Mouse (Mus musculus): ENCODE results near the gene Oprd1.

The Oprd1 gene

GRCm38 (mm10) chr4:132144080-132144841 lies at the start of gene Oprd1:
Gene Oprd1 (minus strand): TSS chr4:132144486.
- in situ Hi-C loops (cut with MboI; ENCODE audit: low pct_unique_long_range_greater_than_20kb in 1 of 2, low sequenced_read_pairs in 2 of 2, unreplicated experiment in 1 of 2), result no loop called here

- in situ Hi-C loops (cut with MboI; ENCODE audit: low pct_unique_long_range_greater_than_20kb in 1 of 2, low sequenced_read_pairs in 2 of 2, unreplicated experiment in 1 of 2), result no loop called here
Observed at GRCm38 (mm10) chr4:132187826-132188401, 43.6 kb upstream of the Oprd1 start.

GRCm38 (mm10) chr4:132183162-132183561 lies 38.9 kb upstream of the Oprd1 start:
- in situ Hi-C loops (cut with MboI; ENCODE audit: low pct_unique_long_range_greater_than_20kb in 1 of 2, low sequenced_read_pairs in 2 of 2, unreplicated experiment in 1 of 2), result no loop called here

- in situ Hi-C loops (cut with MboI; ENCODE audit: low pct_unique_long_range_greater_than_20kb in 1 of 2, low sequenced_read_pairs in 2 of 2, unreplicated experiment in 1 of 2), result no loop called here
Observed at GRCm38 (mm10) chr4:132181721-132182658, 37.7 kb upstream of the Oprd1 start.

- in situ Hi-C loops (cut with MboI; ENCODE audit: low pct_unique_long_range_greater_than_20kb in 1 of 2, low sequenced_read_pairs in 2 of 2, unreplicated experiment in 1 of 2), result no loop called here
Observed at GRCm38 (mm10) chr4:132180710-132181109, 36.4 kb upstream of the Oprd1 start.

- in situ Hi-C loops (cut with MboI; ENCODE audit: low pct_unique_long_range_greater_than_20kb in 1 of 2, low sequenced_read_pairs in 2 of 2, unreplicated experiment in 1 of 2), result loop anchor here in 1 of 2 experiments (10.0 kb wide), 1 partner anchor 84 kb away; no protein-coding TSS in a partner anchor
Observed at GRCm38 (mm10) chr4:132178630-132179059, 34.4 kb upstream of the Oprd1 start.

GRCm38 (mm10) chr4:132176474-132176873 lies 32.2 kb upstream of the Oprd1 start:
- in situ Hi-C loops (cut with MboI; ENCODE audit: low pct_unique_long_range_greater_than_20kb in 1 of 2, low sequenced_read_pairs in 2 of 2, unreplicated experiment in 1 of 2), result loop anchor here in 1 of 2 experiments (10.0 kb wide), 1 partner anchor 82 kb away; no protein-coding TSS in a partner anchor

GRCm38 (mm10) chr4:132170891-132171290 lies 26.6 kb upstream of the Oprd1 start:
- in situ Hi-C loops (cut with MboI; ENCODE audit: low pct_unique_long_range_greater_than_20kb in 1 of 2, low sequenced_read_pairs in 2 of 2, unreplicated experiment in 1 of 2), result loop anchor here (5.0 to 10.0 kb wide), 2 partner anchors 76 to 79 kb away; no protein-coding TSS in a partner anchor

GRCm38 (mm10) chr4:132169761-132170160 lies 25.5 kb upstream of the Oprd1 start:
- in situ Hi-C loops (cut with MboI; ENCODE audit: low pct_unique_long_range_greater_than_20kb in 1 of 2, low sequenced_read_pairs in 2 of 2, unreplicated experiment in 1 of 2), result loop anchor here (5.0 to 10.0 kb wide), 2 partner anchors 75 to 77 kb away; no protein-coding TSS in a partner anchor

- in situ Hi-C loops (cut with MboI; ENCODE audit: low pct_unique_long_range_greater_than_20kb in 1 of 2, low sequenced_read_pairs in 2 of 2, unreplicated experiment in 1 of 2), result no loop called here
Observed at GRCm38 (mm10) chr4:132169271-132169670, 25.0 kb upstream of the Oprd1 start.

- in situ Hi-C loops (cut with MboI; ENCODE audit: low pct_unique_long_range_greater_than_20kb in 1 of 2, low sequenced_read_pairs in 2 of 2, unreplicated experiment in 1 of 2), result no loop called here
Observed at GRCm38 (mm10) chr4:132167436-132167835, 23.1 kb upstream of the Oprd1 start.

GRCm38 (mm10) chr4:132166350-132167290 lies 22.3 kb upstream of the Oprd1 start:
- in situ Hi-C loops (cut with MboI; ENCODE audit: low pct_unique_long_range_greater_than_20kb in 1 of 2, low sequenced_read_pairs in 2 of 2, unreplicated experiment in 1 of 2), result no loop called here

- in situ Hi-C loops (cut with MboI; ENCODE audit: low pct_unique_long_range_greater_than_20kb in 1 of 2, low sequenced_read_pairs in 2 of 2, unreplicated experiment in 1 of 2), result no loop called here
Observed at GRCm38 (mm10) chr4:132165691-132166090, 21.4 kb upstream of the Oprd1 start.

- in situ Hi-C loops (cut with MboI; ENCODE audit: low pct_unique_long_range_greater_than_20kb in 1 of 2, low sequenced_read_pairs in 2 of 2, unreplicated experiment in 1 of 2), result no loop called here
Observed at GRCm38 (mm10) chr4:132156941-132157622, 12.8 kb upstream of the Oprd1 start.

GRCm38 (mm10) chr4:132154877-132155670 lies 10.8 kb upstream of the Oprd1 start:
- in situ Hi-C loops (cut with MboI; ENCODE audit: low pct_unique_long_range_greater_than_20kb in 1 of 2, low sequenced_read_pairs in 2 of 2, unreplicated experiment in 1 of 2), result no loop called here

- in situ Hi-C loops (cut with MboI; ENCODE audit: low pct_unique_long_range_greater_than_20kb in 1 of 2, low sequenced_read_pairs in 2 of 2, unreplicated experiment in 1 of 2), result no loop called here
Observed at GRCm38 (mm10) chr4:132151673-132152072, 7.4 kb upstream of the Oprd1 start.

Data from mouse embryonic stem cell (cell line).